Mouse (Mus musculus) thymus, adult 2 months (tissue): Measurements from ENCODE around the gene Lingo1.

Source experiments
- CTCF ChIP-seq: fragments of 200-500 bp; IDR thresholded peaks from 2 replicates; pipeline ENCODE4 v1.5.1; 2012; ENCODE audit warnings: mild to moderate bottlenecking, control low read depth, low read length, moderate library complexity, borderline replicate concordance; ENCODE audit not compliant: control insufficient read depth, poor library complexity, insufficient read depth; ENCODE audit errors: extremely low read depth
- POLR2A ChIP-seq: fragments of 200-500 bp; IDR thresholded peaks from 2 replicates; pipeline ENCODE4 v1.6.1; 2012; ENCODE audit warnings: mild to moderate bottlenecking, low read length, control low read depth, moderate library complexity; ENCODE audit not compliant: control insufficient read depth, poor library complexity, insufficient read depth; ENCODE audit errors: extremely low read depth

DNA sequence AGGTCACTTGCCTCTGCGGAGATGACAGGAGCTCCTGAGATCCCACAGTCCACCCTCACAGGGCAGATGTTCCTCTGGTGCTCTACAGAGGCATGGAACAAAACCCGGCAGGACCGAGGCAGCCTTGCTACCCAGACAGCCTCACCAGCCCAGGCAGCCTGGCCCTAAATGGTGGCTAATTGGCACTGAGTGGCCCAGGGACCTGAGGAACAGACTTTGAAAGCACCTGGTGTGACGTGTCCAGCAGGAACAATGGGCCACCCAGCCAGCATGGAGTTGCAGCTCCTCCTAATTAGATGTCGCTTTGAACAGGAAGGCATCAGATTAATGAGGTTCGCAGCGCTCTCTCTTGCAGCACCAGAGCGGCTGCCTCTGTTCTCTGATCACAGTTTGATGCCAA, 95.4 kb downstream of the Lingo1 start:
- no peak for TF ChIP-seq CTCF
- no peak for TF ChIP-seq POLR2A
